Mouse (Mus musculus): ENCODE results near the gene Boll.

Gene Boll

DNA sequence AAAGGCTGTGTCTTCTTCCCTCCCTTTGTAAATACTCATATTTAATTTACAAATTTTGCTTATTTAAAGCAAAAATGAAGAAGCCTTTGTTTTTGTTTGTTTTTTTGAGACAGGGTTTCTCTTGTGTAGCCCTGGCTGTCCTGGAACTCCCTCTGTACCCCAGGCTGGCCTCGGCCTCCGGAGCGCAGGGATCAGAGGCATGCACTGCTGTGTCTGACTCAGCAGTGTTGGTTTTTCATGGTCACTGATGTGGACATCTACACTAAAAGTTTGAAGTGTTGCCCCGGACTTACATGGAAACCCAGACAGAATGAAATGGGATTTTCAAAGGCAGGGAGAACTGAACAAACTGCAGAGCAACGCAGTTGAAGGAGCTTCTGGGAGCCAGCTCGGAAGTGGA lies 155.7 kb downstream of the Boll start:
- DNase-seq (ENCODE audit: low read depth, low spot score), result no peak

GRCm38 (mm10) chr1:55205808-55206327 lies 157.4 kb downstream of the Boll start:
- no peak for DNase-seq (ENCODE audit: low read depth, low spot score)

GRCm38 (mm10) chr1:55201850-55202752 lies 161.2 kb downstream of the Boll start:
- no peak for DNase-seq (ENCODE audit: low read depth, low spot score)

- DNase-seq (ENCODE audit: low read depth, low spot score), result no peak
Measured at GRCm38 (mm10) chr1:55198719-55199118, 164.6 kb downstream of the Boll start.

Data from retina, postnatal 7 days (tissue).